Mouse (Mus musculus): ENCODE results near the gene Derl3.

Gene Derl3

GRCm38 (mm10) chr10:75941042-75941824, 48.0 kb downstream of the Derl3 start:
- DNase-seq (ENCODE audit: low read depth, low spot score), result no peak

GRCm38 (mm10) chr10:75942736-75943477, 49.7 kb downstream of the Derl3 start, which contains the start of gene Vpreb3:
Gene Vpreb3, plus strand, starts transcription at chr10:75943057.
- DNase-seq (ENCODE audit: low read depth, low spot score), result no peak

DNA sequence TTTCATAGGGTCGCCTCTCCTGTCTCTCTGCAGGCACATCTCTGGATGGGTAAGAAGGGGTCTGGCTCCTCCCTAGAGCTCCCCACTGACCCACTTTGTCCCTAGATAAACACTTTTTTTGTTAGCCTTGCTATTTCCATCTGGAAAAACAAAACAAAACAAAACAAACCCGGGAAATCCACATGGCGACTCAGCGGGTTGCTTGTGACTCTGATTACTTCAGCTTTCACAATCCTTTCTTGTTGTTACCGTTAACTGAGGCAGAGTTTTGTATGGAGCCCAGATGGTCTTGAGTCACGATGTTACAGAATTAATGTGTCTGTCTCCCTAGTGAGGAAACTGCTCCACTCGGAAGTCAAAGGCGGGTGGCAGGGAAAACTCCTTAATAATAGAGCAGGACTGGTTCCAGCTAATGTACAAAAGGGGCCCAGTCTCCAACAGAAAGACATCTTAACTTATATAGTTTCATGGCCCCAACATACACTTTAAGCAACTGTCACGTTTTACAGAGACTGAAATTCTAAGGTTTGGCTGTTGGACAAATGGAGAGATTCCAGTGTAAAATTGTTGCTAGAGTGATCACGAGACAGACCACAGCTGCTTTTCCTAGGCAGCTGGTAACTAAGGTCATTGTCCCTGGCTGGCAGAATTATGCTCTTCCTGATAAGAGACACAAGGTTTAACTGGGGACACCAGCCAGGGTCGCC, 51.0 kb downstream of the Derl3 start:
- no peak for DNase-seq (ENCODE audit: low read depth, low spot score)

DNA sequence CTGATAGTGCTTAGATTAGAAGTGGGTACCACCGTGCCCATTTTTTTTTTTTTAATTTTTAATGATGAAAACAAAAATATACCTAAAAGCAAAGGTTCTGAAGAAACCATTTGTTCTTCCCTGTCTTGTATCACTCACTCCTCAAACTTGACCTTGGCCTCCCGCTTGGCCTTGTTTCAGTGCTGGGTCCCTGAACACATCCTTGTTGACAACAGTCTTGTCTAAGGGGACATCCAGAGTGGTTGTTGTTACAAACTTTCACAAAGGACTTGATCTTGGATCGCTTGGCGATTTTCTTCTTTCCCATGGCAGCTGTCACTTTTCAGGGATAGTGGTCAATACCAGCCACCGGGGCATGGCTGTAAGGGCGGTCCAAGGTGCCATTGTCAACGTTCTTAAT, 52.0 kb downstream of the Derl3 start:
- no peak for DNase-seq (ENCODE audit: low read depth, low spot score)
